18 mouse cellular contexts compared by ENCODE assay signal in genomic region chr17:84158891-84159290, GRCm38 (mm10). TPM values are rescaled to one million over a fixed set of nuclear protein-coding genes. Genes with fewer than 3 reads are reported as not detected.
A peak's percentile ranks its signal among the peaks of the same experiment; 100 is the strongest.
DNase-seq lines count a peak whose midpoint lies in the region; ATAC-seq and TF ChIP-seq lines count a peak whose summit lies in the region.
"Had no signal": no experiment of that assay in that cellular context is flagged by ENCODE, and none has a peak within 500 bp of the region (broad histone marks: within the 10 kb centered on the region; RNA-seq: fewer than 3 reads in every experiment).

No protein-coding gene starts in this region.

- no peak overlapping the region for H3K4me2 ChIP-seq in lung, embryonic 14.5 days
- no peak overlapping the region for H3K4me2 ChIP-seq in lung, postnatal 0 days (replicated peaks; ENCODE audit: low read depth, low read length)
- H3K4me2 ChIP-seq in hindbrain, embryonic 13.5 days: no peak overlapping the region
- H3K4me2 ChIP-seq: heart, embryonic 13.5 days; neural tube, embryonic 12.5 days had no signal

- H3K9ac ChIP-seq in lung, embryonic 14.5 days: peak overlapping the region; percentile 16; the same call in 1 of the 2 replicates
- H3K9ac ChIP-seq in lung, postnatal 0 days (replicated peaks; ENCODE audit: low read depth): no peak overlapping the region
- H3K9ac ChIP-seq in hindbrain, embryonic 13.5 days: no peak overlapping the region
- H3K9ac ChIP-seq: forebrain, postnatal 0 days; heart, embryonic 13.5 days; liver, embryonic 14.5 days; neural tube, embryonic 12.5 days had no signal

- peak overlapping the region; percentile 94; the same call in 1 of the 2 replicates for H3K27ac ChIP-seq in lung, embryonic 14.5 days (ENCODE audit: low read depth)
- no peak overlapping the region for H3K27ac ChIP-seq in lung, postnatal 0 days (ENCODE audit: low read length)
- no peak overlapping the region for H3K27ac ChIP-seq in hindbrain, embryonic 13.5 days
- H3K27ac ChIP-seq: heart, embryonic 13.5 days; liver, embryonic 14.5 days; neural tube, embryonic 12.5 days had no signal

- no peaks in the 10 kb centered on the region for H3K27me3 ChIP-seq in lung, embryonic 14.5 days (ENCODE audit: insufficient read depth, low read length)
- no peaks in the 10 kb centered on the region for H3K27me3 ChIP-seq in lung, postnatal 0 days (replicated peaks; ENCODE audit: insufficient read depth, low read length)
- H3K27me3 ChIP-seq in hindbrain, embryonic 13.5 days: peaks cover 24% of the 10 kb centered on the region
- H3K27me3 ChIP-seq: Patski had no signal

- TF ChIP-seq CTCF in lung, embryonic 14.5 days (IDR thresholded peaks at IDR 0.05; ENCODE audit: low read depth): no peak
- no peak for TF ChIP-seq CTCF in lung, postnatal 0 days (IDR thresholded peaks at IDR 0.05)

- no peak overlapping the region for H3K4me3 ChIP-seq in lung, embryonic 14.5 days (ENCODE audit: low read depth, low read length)
- no peak overlapping the region for H3K4me3 ChIP-seq in lung, postnatal 0 days (ENCODE audit: low read depth, low read length)
- no peak overlapping the region for H3K4me3 ChIP-seq in hindbrain, embryonic 13.5 days
- H3K4me3 ChIP-seq: erythroblast, embryonic 14.5 days; heart, embryonic 13.5 days; neural tube, embryonic 12.5 days had no signal

- no peaks in the 10 kb centered on the region for H3K9me3 ChIP-seq in lung, embryonic 14.5 days (ENCODE audit: low read depth, low read length)
- no peaks in the 10 kb centered on the region for H3K9me3 ChIP-seq in lung, postnatal 0 days (ENCODE audit: low read length)
- H3K9me3 ChIP-seq in hindbrain, embryonic 13.5 days: no peaks in the 10 kb centered on the region
- H3K9me3 ChIP-seq: heart, embryonic 13.5 days; neural tube, embryonic 12.5 days had no signal

- ATAC-seq in lung, embryonic 14.5 days (ENCODE audit: insufficient read depth): no peak
- ATAC-seq in lung, postnatal 0 days: no peak
- no peak for ATAC-seq in hindbrain, embryonic 13.5 days (ENCODE audit: low FRiP score)
- ATAC-seq: forebrain, postnatal 0 days; midbrain, embryonic 16.5 days; Patski had no signal

- H3K4me1 ChIP-seq in lung, embryonic 14.5 days (ENCODE audit: insufficient read depth): peaks cover 17% of the 10 kb centered on the region
- H3K4me1 ChIP-seq in lung, postnatal 0 days (ENCODE audit: insufficient read depth, low read depth, low read length): peaks cover 16% of the 10 kb centered on the region
- H3K4me1 ChIP-seq in hindbrain, embryonic 13.5 days (replicated peaks): peaks cover 28% of the 10 kb centered on the region

- WGBS in lung, embryonic 14.5 days: 58% methylated on average over 15 of the region's 15 CpGs
- 56% methylated on average over 15 of the region's 15 CpGs for WGBS in lung, postnatal 0 days
- WGBS in hindbrain, embryonic 13.5 days: 60% methylated on average over 15 of the region's 15 CpGs

- TF ChIP-seq EP300 in lung, postnatal 0 days (IDR thresholded peaks at IDR 0.05): no peak

- intact Hi-C loops in heart, postnatal 10 days (cut with DNase I): no loop called here

- no peaks in the 10 kb centered on the region for H3K36me3 ChIP-seq in lung, embryonic 14.5 days (ENCODE audit: insufficient read depth)
- H3K36me3 ChIP-seq in lung, postnatal 0 days (ENCODE audit: insufficient read depth, low read length): no peaks in the 10 kb centered on the region
- no peaks in the 10 kb centered on the region for H3K36me3 ChIP-seq in hindbrain, embryonic 13.5 days
- H3K36me3 ChIP-seq: heart, embryonic 13.5 days; neural tube, embryonic 12.5 days had no signal

- peak; percentile 66 for DNase-seq in heart, adult 11 months
- no peak for DNase-seq in heart, postnatal 10 days
- no peak for DNase-seq in lung, embryonic 14.5 days
- DNase-seq in lung, postnatal 0 days (ENCODE audit: low spot score): no peak
- peak; percentile 16 for DNase-seq in urinary bladder, adult 2 months (ENCODE audit: low spot score)
- DNase-seq in urinary bladder, postnatal 10 days (ENCODE audit: low spot score): no peak
- peak; percentile 21 for DNase-seq in thymus, postnatal 4 days
- DNase-seq: B cell, adult 2 months; cerebellum, adult 9-11 months; forebrain, postnatal 0 days; layer of hippocampus, adult 9-11 months had no signal

RNA-seq across cellular contexts. Expression of gene Zfp36l2, which starts 28.9 kb away (rescaled TPM):
- 10 to 100 TPM; 36.9 to 42.5 TPM for total RNA-seq in heart, postnatal 10 days (2021)
- polyA plus RNA-seq in lung, embryonic 14.5 days (2014; fragmentation: Nextera tagmentation; extraction: Ambion mirVana): 20.8 and 21.9 TPM in 2 replicates
- 15.6 and 17.5 TPM in 2 replicates for polyA plus RNA-seq in lung, postnatal 0 days (2015; fragmentation: Nextera tagmentation; extraction: Ambion mirVana)
- polyA plus RNA-seq in urinary bladder, adult 2 months (2012; rRNA removed): 67.9 and 84.3 TPM in 2 replicates
- polyA plus RNA-seq in hindbrain, embryonic 13.5 days (2015; fragmentation: Nextera tagmentation; extraction: Ambion mirVana): 5.1 and 5.2 TPM in 2 replicates

Comparison
In these comparisons a context has a peak if more than half of its experiments do, and no peak if none do; other contexts are left out.
1. DNase-seq: peak in heart, adult 11 months (single experiment), urinary bladder, adult 2 months (single experiment) and thymus, postnatal 4 days (single experiment); none in heart, postnatal 10 days (0 of 2), lung, embryonic 14.5 days (single experiment), lung, postnatal 0 days (single experiment) and urinary bladder, postnatal 10 days (single experiment).